10 mouse cellular contexts compared by ENCODE assay signal in genomic region chr8:11369526-11370203, GRCm38 (mm10). TPM values are rescaled to one million over a fixed set of nuclear protein-coding genes. Genes with fewer than 3 reads are reported as not detected.
DNase-seq lines count a peak whose midpoint lies in the region; ATAC-seq lines count a peak whose summit lies in the region.
"Had no signal": no experiment of that assay in that cellular context is flagged by ENCODE, and none has a peak within 500 bp of the region (broad histone marks: within the 10 kb centered on the region; RNA-seq: fewer than 3 reads in every experiment).

No protein-coding gene starts in this region.

- ATAC-seq in forebrain, embryonic 11.5 days (replicated peaks; ENCODE audit: low FRiP score) = no peak
- ATAC-seq: forebrain, embryonic 15.5 days had no signal

- no peak overlapping the region for H3K4me3 ChIP-seq in forebrain, embryonic 10.5 days
- no peak overlapping the region for H3K4me3 ChIP-seq in forebrain, embryonic 11.5 days (ENCODE audit: low read depth, low read length)
- H3K4me3 ChIP-seq: forebrain, embryonic 15.5 days had no signal

- 87% methylated on average over 19 of the region's 19 CpGs for WGBS in forebrain, embryonic 10.5 days
- 91% methylated on average over 19 of the region's 19 CpGs for WGBS in forebrain, embryonic 11.5 days

- no peak overlapping the region for H3K4me2 ChIP-seq in forebrain, embryonic 11.5 days (ENCODE audit: low read depth, low read length, severe bottlenecking)
- H3K4me2 ChIP-seq: forebrain, embryonic 15.5 days; hindbrain, embryonic 14.5 days had no signal

- H3K4me1 ChIP-seq in forebrain, embryonic 10.5 days = peaks cover 32% of the 10 kb centered on the region
- H3K4me1 ChIP-seq in forebrain, embryonic 11.5 days (replicated peaks; ENCODE audit: control insufficient read depth, insufficient read depth, low read length) = 0 out of 2 replicates have a peak, but pooled peaks cover 1% of the 10 kb centered on the region
- H3K4me1 ChIP-seq: forebrain, embryonic 15.5 days had no signal

- H3K27ac ChIP-seq in forebrain, embryonic 10.5 days = peak overlapping the region; percentile 72
- H3K27ac ChIP-seq in forebrain, embryonic 11.5 days (ENCODE audit: low read depth, low read length) = no peak overlapping the region
- H3K27ac ChIP-seq: forebrain, embryonic 15.5 days; hindbrain, embryonic 14.5 days had no signal

- DNase-seq in forebrain, embryonic 10.5 days (ENCODE audit: extremely low spot score, low spot score) = no peak
- no peak for DNase-seq in forebrain, embryonic 11.5 days (ENCODE audit: low spot score)
- DNase-seq in ovary, postnatal 36 days (ENCODE audit: low spot score) = peak; percentile 29
- no peak for DNase-seq in ovary, postnatal 10 days (ENCODE audit: low spot score)
- peak; percentile 86 to 90 for DNase-seq in lung, adult 18-20 months
- peak; percentile 61 for DNase-seq in yolk sac, embryonic 10.5 days (ENCODE audit: low spot score)
- no peak for DNase-seq in retina, embryonic 14.5 days (ENCODE audit: low spot score)
- DNase-seq in right cerebral cortex, adult 2 months (ENCODE audit: low spot score in 2 of 2) = no peak

- no peaks in the 10 kb centered on the region for H3K27me3 ChIP-seq in forebrain, embryonic 10.5 days (ENCODE audit: poor library complexity, severe bottlenecking)
- no peaks in the 10 kb centered on the region for H3K27me3 ChIP-seq in forebrain, embryonic 11.5 days (ENCODE audit: control insufficient read depth, insufficient read depth, low read length)
- H3K27me3 ChIP-seq: forebrain, embryonic 15.5 days had no signal

- H3K9me3 ChIP-seq in forebrain, embryonic 10.5 days = no peaks in the 10 kb centered on the region
- no peaks in the 10 kb centered on the region for H3K9me3 ChIP-seq in forebrain, embryonic 11.5 days (ENCODE audit: control insufficient read depth, low read length)
- H3K9me3 ChIP-seq: forebrain, embryonic 15.5 days had no signal

- no peak overlapping the region for H3K9ac ChIP-seq in forebrain, embryonic 11.5 days (ENCODE audit: low read length)
- H3K9ac ChIP-seq: forebrain, embryonic 15.5 days; hindbrain, embryonic 14.5 days had no signal

- H3K36me3 ChIP-seq in forebrain, embryonic 10.5 days (replicated peaks) = peaks cover 10% of the 10 kb centered on the region
- no peaks in the 10 kb centered on the region for H3K36me3 ChIP-seq in forebrain, embryonic 11.5 days (ENCODE audit: control insufficient read depth, insufficient read depth, low read length)
- H3K36me3 ChIP-seq: forebrain, embryonic 15.5 days had no signal

RNA-seq across cellular contexts. Expression of gene Col4a1, which starts 57.0 kb away (rescaled TPM):
- polyA plus RNA-seq in forebrain, embryonic 10.5 days (2016; fragmentation: Nextera tagmentation; extraction: Ambion mirVana) = 123 and 129 TPM in 2 replicates
- 118 and 130 TPM in 2 replicates for polyA plus RNA-seq in forebrain, embryonic 11.5 days (2014; fragmentation: Nextera tagmentation; extraction: Ambion mirVana)

RNA-seq across cellular contexts. Expression of gene Col4a2, which starts 57.1 kb away (rescaled TPM):
- 47.1 and 49.4 TPM in 2 replicates for polyA plus RNA-seq in forebrain, embryonic 10.5 days (2016; fragmentation: Nextera tagmentation; extraction: Ambion mirVana)
- 40.4 and 45.4 TPM in 2 replicates for polyA plus RNA-seq in forebrain, embryonic 11.5 days (2014; fragmentation: Nextera tagmentation; extraction: Ambion mirVana)

Comparison
In these comparisons a context has a peak if more than half of its experiments do, and no peak if none do; other contexts are left out.
1. DNase-seq: peak in ovary, postnatal 36 days (single experiment), lung, adult 18-20 months (2 of 2) and yolk sac, embryonic 10.5 days (single experiment); none in forebrain, embryonic 10.5 days (single experiment), forebrain, embryonic 11.5 days (single experiment), ovary, postnatal 10 days (single experiment), retina, embryonic 14.5 days (single experiment) and right cerebral cortex, adult 2 months (0 of 2).